Mouse (Mus musculus): ENCODE results near the gene Polr3b. TPM values are rescaled to one million over a fixed set of nuclear protein-coding genes. Genes with fewer than 3 reads are reported as not detected.

The Polr3b gene
- polyA plus RNA-seq, 3 experiments from 2014 or later = 14.2 to 16.8 (median 15.2) TPM

DNA sequence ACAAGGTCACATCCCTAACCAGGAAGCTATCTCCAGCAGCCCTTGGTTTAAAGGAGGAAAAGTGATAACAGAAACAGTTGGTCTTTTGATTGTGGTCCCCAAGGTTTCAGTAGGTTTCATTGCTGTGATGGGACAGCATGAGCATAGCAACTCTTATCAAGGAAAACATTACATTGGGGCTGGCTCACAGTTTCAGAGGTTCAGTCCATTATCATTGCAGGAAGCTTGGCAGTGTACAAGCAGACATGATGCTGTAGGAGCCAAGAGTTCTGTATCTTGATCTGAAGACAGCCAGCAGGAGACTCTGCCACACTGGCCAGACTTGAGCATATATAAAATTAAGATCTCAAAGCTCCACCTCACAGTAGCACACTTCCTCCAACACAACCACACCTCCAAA is 53.6 kb downstream of the Polr3b start:
- no peak for ATAC-seq

DNA sequence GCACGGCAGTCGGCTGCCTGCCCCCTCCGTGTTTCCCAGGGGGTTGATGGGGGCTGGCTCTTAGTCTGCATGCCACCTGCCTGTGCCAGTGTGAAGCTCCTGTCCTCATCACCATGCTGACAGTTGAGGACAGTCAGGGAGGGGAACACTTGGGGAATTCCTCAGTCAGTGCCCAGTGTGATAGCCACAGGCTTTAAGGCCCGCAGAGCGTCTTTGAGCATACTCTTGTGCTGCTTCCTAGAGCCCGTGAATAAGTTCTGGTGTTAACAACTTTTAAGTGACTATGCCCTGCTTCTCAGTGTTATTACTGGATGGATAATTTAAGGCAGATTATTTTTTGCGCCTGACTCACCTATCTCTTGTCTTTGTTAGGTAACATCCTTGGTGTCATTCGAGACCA is 54.4 kb downstream of the Polr3b start:
- no peak for ATAC-seq

DNA sequence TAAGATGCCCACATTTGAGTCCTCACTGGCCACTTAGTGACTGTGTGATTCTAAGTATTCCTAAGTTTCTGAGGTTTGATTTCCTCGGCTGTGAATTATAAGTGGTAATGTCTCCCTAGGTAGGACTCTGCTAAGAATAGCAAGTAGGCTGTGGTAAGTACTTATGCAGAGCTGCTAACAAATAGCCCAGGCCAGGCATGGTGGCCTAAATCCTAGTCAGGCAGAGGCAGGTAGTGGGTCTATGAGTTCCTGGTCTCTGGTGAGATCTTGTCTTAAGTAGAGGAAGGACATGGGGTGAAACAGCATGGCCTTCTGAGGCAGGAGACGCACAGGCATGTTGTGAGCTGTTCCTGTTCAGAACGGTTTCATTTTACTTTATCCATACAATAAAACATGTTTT is 55.8 kb downstream of the Polr3b start:
- ATAC-seq = no peak

- ATAC-seq = no peak
These were observed 56.3 kb downstream of the Polr3b start for GRCm38 (mm10) chr10:84678441-84678840.

DNA sequence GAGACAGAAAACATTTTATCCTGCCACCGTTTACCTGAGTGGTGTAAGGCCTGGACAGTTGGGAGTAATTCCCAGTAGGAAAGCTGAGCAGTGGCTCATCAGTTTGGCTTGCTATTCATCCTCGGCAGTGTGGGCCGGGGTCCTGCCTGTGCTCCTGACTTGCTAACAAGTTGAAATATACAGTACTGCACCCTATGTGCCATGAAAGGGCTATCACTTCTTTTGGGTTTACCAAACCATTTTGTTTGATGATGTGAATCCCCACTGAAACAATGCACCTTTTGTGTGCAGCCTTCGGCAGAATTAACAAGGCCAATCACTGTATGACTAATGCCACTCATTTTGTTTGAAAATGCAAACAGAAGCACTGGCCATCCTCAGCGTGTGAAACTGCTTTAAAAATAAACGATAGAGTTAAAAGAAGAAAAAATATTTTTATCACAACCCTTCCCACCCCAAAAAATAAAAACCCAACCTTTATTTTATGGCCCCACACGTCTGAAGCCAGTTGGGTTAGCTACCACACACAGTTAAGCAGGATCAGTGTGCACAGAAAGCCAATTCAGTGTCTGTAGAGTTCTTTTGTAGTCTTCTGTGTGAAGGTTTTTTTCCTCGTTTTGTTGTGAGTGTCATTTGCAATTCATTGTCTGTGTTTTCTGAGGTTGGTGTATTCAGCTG is 63.5 kb downstream of the Polr3b start:
- no peak for ATAC-seq

GRCm38 (mm10) chr10:84686122-84686497 is 64.0 kb downstream of the Polr3b start:
- no peak for ATAC-seq

GRCm38 (mm10) chr10:84686705-84687104 is 64.6 kb downstream of the Polr3b start:
- ATAC-seq = no peak

DNA sequence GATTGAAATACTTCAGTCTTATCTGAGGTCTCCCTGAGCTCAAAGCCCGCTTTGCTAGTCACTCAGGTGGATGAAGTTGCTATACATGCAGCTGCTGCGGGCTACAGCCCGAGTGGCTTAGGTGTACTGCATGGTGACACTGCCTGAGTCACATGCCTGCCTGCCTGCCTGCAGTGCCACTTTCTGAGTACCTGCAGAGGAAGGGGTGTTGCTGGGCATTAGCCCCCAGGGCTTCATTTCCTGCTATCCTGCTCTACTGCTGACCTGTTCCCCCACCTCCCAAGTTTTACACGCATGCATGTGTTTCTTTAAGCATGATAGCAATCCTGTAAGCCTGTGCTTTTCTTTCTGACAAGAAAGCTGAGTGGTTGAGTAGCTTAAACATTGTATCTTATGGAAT is 65.6 kb downstream of the Polr3b start:
- no peak for ATAC-seq

DNA sequence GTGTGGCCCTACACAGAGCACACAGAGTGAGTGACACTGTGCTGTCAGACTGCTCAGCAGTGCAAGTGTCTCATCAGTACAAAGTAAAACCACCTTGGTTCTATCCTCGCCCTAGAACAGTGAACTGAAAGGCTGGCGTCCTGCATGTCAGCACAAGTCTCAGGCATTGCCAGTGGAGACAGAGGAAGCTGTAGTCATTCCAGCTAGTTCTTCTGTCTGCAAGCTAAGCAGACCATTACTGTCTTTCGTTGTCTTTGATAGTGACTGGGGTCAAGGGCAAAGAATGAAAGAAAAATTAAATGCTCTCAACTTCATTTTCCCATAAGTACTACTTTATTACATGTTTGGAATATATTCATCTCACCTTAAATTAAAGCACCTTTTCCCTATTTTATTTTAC is 67.8 kb downstream of the Polr3b start:
- no peak for ATAC-seq

GRCm38 (mm10) chr10:84690818-84691217 is 68.7 kb downstream of the Polr3b start:
- no peak for ATAC-seq

DNA sequence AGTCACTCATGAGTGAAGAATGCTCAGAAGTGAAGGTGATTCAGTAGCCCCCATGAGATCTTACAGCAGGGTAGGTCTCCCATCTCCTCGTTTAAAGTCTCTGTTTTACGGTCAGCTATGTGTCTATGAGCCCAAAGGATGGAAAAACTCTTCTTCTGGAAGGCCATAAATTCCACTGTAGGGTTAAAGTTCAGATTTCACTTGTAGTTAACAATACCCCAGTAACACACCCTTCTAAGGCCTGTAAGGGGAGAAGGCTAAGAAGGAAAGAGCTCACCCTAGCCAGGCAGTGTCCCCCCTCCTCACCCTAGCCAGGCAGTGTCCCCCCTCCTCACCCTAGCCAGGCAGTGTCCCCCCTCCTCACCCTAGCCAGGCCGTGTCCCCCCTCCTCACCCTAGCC is 69.6 kb downstream of the Polr3b start:
- ATAC-seq = no peak

DNA sequence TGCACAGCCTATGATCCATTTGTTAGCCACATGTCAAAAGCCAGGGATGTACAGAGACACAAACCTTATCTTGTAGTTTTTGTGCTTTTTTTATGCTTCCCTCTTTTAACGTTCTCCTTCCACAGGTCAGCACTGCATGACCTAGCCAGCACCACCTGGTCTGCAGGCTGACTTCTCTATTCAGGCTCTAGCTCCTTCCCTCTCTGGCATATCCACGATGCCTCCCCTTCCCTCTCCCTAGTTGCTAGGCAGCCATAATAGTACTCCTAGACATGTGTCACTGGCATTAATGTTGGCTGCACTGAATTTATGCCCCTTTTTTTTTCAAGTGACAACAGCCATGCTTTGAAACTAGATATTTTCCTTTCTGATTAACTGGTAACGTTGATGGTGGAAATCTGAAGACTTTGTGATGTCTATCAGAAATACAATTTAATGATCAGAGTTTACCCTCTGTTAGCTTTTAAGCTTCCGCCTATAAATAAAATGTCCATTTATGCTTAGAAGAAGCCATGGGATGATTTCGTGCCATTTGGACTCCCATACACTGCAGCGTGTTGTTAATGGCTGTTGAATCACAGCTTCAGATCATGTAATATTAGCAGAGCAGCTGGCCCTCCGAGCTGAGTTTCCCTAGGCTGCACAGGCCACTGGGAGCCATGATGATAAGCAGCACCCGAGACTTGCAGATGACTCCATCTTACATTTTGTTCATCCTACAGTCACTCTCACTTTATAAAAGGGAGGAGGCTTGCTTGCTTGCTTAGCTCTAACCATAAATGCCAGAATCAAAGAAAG is 71.9 kb downstream of the Polr3b start:
- ATAC-seq = no peak

GRCm38 (mm10) chr10:84700236-84700987 is 78.3 kb downstream of the Polr3b start:
- no peak for ATAC-seq

DNA sequence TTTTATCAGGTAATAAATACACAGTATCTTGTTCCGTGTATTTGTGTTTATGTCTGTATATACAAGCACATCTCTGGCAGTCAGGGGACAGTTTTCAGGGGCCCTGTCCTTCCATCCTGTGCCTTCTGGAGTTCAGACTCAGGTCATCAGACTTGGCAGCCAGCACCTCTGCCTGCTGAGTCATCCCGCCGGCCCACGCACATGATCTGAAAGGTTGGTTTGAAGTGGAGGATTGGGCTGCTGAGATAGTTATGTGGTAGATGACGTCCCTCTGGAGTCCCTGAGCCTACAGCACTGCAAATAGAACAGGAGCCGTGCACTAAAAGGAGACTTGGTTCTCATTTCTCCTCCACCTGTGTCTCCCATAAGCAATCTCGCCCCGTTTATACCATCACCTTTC is 79.0 kb downstream of the Polr3b start:
- ATAC-seq = peak; percentile 65

DNA sequence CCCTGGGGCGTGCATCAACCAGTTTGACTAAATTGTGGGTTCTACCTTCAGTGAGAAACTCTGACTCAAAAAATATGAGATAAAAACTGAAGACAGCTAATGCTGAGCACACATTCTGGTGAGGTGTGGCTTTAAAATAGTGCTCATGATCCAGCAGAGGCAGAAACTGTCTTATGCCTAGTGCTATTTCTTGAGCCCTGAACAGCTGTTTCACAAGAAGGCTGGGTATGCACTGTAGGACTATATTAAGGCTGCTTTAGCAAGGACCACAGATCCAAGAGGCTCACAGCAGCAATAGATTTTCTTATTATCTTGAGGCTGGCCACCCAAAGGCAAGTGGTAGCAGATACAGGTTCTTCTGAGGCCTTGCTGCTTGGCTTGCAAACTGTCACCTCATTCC is 80.0 kb downstream of the Polr3b start:
- no peak for ATAC-seq

DNA sequence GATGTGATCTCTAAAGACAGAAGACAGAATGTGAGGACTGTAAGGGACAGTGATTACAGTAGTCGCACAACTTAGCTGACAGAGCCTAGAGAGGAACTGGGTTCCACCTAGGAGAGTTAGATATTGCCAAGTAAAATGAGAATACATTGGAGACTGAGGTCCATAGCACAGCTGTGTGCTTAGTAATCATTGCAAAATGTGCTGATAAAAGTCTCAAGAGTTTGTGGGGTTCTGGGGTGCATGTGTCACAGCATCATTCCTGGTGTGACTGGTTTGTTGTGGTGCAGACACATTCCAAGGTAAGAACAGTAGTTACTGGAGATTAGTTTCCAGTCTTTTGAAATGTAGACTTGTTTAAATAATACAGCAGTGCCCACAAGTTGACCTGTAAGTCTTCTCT is 82.5 kb downstream of the Polr3b start:
- no peak for ATAC-seq

- ATAC-seq = no peak
These were observed 83.1 kb downstream of the Polr3b start for GRCm38 (mm10) chr10:84705234-84705633.

GRCm38 (mm10) chr10:84706543-84706942 is 84.5 kb downstream of the Polr3b start:
- no peak for ATAC-seq

- ATAC-seq = no peak
These were observed 85.1 kb downstream of the Polr3b start for GRCm38 (mm10) chr10:84707226-84707625.

GRCm38 (mm10) chr10:84707752-84708530 is 85.8 kb downstream of the Polr3b start:
- ATAC-seq = no peak

DNA sequence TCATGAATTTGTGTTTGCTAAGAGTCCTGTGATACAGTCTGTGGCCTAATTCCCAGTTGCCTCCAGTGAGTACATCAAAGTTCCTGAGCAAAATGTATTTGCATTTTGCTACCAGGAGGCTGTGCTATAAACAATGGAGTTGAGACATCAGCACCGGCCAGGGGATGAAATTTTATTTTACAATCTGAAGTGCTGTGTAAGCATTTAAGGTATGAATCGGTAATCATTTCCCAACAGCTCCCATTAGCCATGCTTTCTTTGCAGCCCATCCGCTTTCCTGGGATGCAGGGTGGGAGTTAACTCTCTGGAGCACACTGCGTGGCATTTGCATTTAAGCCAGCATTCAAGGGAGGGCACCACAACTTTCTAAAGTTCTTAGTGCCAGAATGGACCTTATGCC is 88.1 kb downstream of the Polr3b start:
- no peak for ATAC-seq

DNA sequence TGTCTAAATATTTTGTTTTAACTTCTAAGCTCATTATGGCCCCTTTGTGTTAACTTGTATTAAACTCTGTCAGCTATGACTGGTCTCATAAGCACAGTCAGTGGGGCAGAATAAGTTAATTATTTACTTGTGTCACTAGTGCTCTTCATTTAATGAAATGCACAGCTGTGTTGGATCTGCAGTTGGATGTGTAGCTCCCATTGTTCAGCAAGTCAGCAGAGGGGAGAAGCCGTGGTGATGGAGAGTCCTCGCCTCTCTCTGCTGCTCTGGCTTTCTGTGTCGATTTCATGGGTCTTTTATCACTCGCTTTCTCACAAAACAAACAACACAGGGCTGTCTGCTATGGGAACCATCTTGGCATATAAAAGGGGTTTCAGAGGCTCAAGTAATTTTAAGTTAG is 88.7 kb downstream of the Polr3b start:
- ATAC-seq = no peak

GRCm38 (mm10) chr10:84711479-84711878 is 89.4 kb downstream of the Polr3b start:
- ATAC-seq = no peak
